Mouse (Mus musculus): ENCODE measurements around the gene BC051019.

DNA sequence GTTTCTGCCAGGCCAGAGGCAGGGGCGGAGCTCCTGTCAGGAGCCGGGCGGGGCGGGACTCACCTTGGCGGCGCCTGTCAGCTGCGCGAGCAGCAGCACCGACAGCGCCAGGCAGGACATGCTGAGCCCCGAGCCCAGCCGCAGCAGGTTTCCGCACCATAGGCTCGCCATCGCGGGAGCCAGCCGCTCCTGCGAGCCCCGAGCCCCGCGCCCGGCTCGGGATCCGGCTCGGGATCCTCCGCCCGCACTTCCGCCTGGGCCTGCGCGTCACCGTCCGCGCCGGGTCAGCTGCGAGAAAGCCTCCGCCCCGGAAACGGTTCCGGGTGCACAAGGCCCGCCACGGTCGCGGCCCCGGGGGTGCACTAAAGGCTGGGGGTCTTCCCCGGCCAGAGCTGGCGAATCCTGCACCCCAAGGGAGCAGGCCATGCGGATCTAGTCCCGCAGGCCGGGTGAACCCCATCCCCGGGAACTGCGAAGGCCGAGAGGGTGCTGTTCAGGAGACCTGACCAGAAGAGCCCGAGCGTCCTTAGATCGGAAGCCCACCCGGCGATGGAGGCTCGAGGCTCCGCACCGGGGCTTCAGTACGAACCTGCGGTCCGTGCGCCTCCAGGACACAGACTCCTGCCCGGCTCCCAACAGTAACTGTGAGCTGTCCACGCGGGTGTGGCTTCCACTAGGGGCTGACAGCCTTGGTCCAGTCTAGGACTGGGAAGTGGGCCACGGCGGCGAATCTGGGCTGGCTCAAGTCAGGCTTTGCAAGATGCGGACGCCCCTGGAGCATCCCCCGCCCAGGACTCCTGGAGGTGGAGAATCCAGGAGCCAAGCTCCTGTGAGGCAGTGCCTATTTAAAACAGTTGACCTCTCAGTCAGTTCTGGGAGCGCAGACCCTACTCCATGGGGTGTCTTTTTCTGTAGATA, 28.6 kb upstream of the BC051019 start, which contains the start of gene Tmem9b:
- no peak for TF ChIP-seq GATA1 (IDR thresholded peaks at IDR 0.05; ENCODE audit: borderline replicate concordance, low read length)
- TF ChIP-seq FLI1 (IDR thresholded peaks at IDR 0.05; ENCODE audit: low read length) = no peak

Measured in megakaryocyte, embryonic 14.5 days (primary cell).